Mouse (Mus musculus): ENCODE data around the gene Slfn2. TPM values are rescaled to one million over a fixed set of nuclear protein-coding genes. Genes with fewer than 3 reads are reported as not detected.

Gene Slfn2
- polyA plus RNA-seq, 1 experiment from 2014 or later = 19.0 TPM

- Histone ChIP-seq H3K27me3 (replicated peaks; ENCODE audit: insufficient read depth, low read length) (no peaks in the 10 kb centered on the region), H3K9ac (replicated peaks; ENCODE audit: low read depth) (no peak overlapping the region), H3K4me1 (ENCODE audit: insufficient read depth, low read depth, low read length) (no peaks in the 10 kb centered on the region), H3K4me2 (replicated peaks; ENCODE audit: low read depth, low read length) (no peak overlapping the region), H3K4me3 (ENCODE audit: low read depth, low read length) (no peak overlapping the region), H3K9me3 (ENCODE audit: low read length) (no peaks in the 10 kb centered on the region), H3K27ac (ENCODE audit: low read length) (no peak overlapping the region), H3K36me3 (ENCODE audit: insufficient read depth, low read length) (no peaks in the 10 kb centered on the region)
- DNase-seq (ENCODE audit: low spot score) (no peak), ATAC-seq (no peak)
- TF ChIP-seq EP300 (IDR thresholded peaks at IDR 0.05) (no peak), CTCF (IDR thresholded peaks at IDR 0.05) (no peak)
- WGBS = 66% methylated on average over 5 of the region's 5 CpGs
Observed at GRCm38 (mm10) chr11:83060412-83061020, 4.4 kb upstream of the Slfn2 start.

DNA sequence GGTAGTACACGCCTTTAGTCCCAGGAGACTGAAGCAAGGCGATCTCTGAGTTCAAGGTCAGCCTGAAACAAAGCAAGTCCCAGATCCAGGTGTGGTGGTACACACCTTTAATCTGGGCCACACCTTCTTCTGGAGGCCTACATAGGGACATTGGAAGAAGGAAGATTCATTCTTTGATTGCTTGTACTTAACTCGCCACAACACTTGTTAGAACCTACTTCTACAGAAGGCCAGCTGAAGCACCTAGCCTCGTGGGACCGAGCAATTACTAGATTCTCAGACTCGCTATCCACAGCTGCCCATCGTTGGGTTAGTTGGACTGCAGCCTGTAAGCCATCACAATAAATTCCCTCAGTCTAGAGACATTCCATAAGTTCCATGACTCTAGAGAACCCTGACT is 3.1 kb upstream of the Slfn2 start:
- WGBS = 77% methylated on average over 7 of the region's 7 CpGs
- ATAC-seq (no peak), DNase-seq (ENCODE audit: low spot score) (no peak)
- no peaks in the 10 kb centered on the region for H3K9me3 ChIP-seq (ENCODE audit: low read length)
- no peaks in the 10 kb centered on the region for H3K36me3 ChIP-seq (ENCODE audit: insufficient read depth, low read length)
- TF ChIP-seq EP300 (IDR thresholded peaks at IDR 0.05) (no peak), CTCF (IDR thresholded peaks at IDR 0.05) (no peak)
- H3K4me1 ChIP-seq (ENCODE audit: insufficient read depth, low read depth, low read length) = no peaks in the 10 kb centered on the region
- H3K4me2 ChIP-seq (replicated peaks; ENCODE audit: low read depth, low read length) = no peak overlapping the region
- no peaks in the 10 kb centered on the region for H3K27me3 ChIP-seq (replicated peaks; ENCODE audit: insufficient read depth, low read length)
- no peak overlapping the region for H3K27ac ChIP-seq (ENCODE audit: low read length)
- no peak overlapping the region for H3K9ac ChIP-seq (replicated peaks; ENCODE audit: low read depth)
- H3K4me3 ChIP-seq (ENCODE audit: low read depth, low read length) = no peak overlapping the region

DNA sequence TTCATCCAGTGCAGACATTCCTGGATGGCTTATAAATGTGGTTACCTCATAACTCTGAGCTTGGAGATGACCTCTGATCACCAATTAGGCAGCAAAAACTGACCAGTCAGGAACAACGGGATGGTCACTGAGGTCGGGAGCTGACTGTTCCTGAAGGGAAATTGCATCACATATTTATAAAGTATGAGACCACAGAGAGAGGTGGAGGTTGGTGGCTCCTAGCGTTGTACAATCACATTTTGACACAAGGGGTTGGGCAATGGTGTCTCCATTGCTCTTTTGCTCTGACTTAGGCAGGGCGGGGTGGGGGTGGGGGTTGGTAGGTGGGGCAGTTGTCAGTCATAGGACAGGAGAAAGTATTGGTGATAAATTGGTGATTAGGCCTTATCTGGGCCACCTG is 1.8 kb upstream of the Slfn2 start:
- Histone ChIP-seq H3K27me3 (replicated peaks; ENCODE audit: insufficient read depth, low read length) (no peaks in the 10 kb centered on the region), H3K4me3 (ENCODE audit: low read depth, low read length) (no peak overlapping the region), H3K4me1 (ENCODE audit: insufficient read depth, low read depth, low read length) (no peaks in the 10 kb centered on the region), H3K9me3 (ENCODE audit: low read length) (no peaks in the 10 kb centered on the region), H3K27ac (ENCODE audit: low read length) (no peak overlapping the region), H3K9ac (replicated peaks; ENCODE audit: low read depth) (no peak overlapping the region), H3K36me3 (ENCODE audit: insufficient read depth, low read length) (no peaks in the 10 kb centered on the region), H3K4me2 (replicated peaks; ENCODE audit: low read depth, low read length) (no peak overlapping the region)
- DNase-seq (ENCODE audit: low spot score) (peak; percentile 34), ATAC-seq (0 out of 2 replicates have a peak, but pooled peaks have one; percentile 35)
- WGBS = 60% methylated on average over 4 of the region's 4 CpGs
- TF ChIP-seq CTCF (IDR thresholded peaks at IDR 0.05) = no peak
- TF ChIP-seq EP300 (IDR thresholded peaks at IDR 0.05) = peak; percentile 26; the same call in 1 of the 2 replicates

DNA sequence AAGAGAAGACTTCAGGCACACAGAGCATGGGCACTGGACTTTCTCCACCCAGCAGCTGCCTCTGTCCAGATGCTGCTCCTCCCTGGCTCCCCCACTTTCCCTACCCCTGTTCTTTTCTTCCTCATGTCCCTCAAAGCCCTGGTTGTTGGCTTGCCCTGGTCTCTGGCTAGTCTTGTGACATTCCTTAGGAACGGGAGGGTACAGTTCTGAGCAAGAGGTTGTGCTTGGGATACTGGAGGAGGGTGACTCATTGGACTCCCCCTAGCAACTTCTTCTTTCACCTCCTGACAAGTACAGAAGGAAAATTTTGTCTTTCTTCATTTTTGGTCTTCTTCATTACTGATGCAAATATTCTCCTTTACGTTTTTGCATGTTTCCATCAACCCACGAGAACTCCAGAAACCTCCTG is 967 bp upstream of the Slfn2 start:
- TF ChIP-seq EP300 (IDR thresholded peaks at IDR 0.05) (no peak), CTCF (IDR thresholded peaks at IDR 0.05) (no peak)
- WGBS = 41% methylated on average over 3 of the region's 3 CpGs
- ATAC-seq = peak; percentile 45; the same call in 1 of the 2 replicates
- DNase-seq (ENCODE audit: low spot score) = peak; percentile 29
- Histone ChIP-seq H3K4me2 (replicated peaks; ENCODE audit: low read depth, low read length) (no peak overlapping the region), H3K4me1 (ENCODE audit: insufficient read depth, low read depth, low read length) (no peaks in the 10 kb centered on the region), H3K9me3 (ENCODE audit: low read length) (no peaks in the 10 kb centered on the region), H3K4me3 (ENCODE audit: low read depth, low read length) (no peak overlapping the region), H3K27me3 (replicated peaks; ENCODE audit: insufficient read depth, low read length) (no peaks in the 10 kb centered on the region), H3K36me3 (ENCODE audit: insufficient read depth, low read length) (no peaks in the 10 kb centered on the region), H3K27ac (ENCODE audit: low read length) (no peak overlapping the region), H3K9ac (replicated peaks; ENCODE audit: low read depth) (no peak overlapping the region)

- no peak for DNase-seq (ENCODE audit: low spot score)
- TF ChIP-seq CTCF (IDR thresholded peaks at IDR 0.05) = no peak
- TF ChIP-seq EP300 (IDR thresholded peaks at IDR 0.05) = no peak
- Histone ChIP-seq H3K4me3 (ENCODE audit: low read depth, low read length) (peak overlapping the region; percentile 15), H3K27me3 (replicated peaks; ENCODE audit: insufficient read depth, low read length) (no peaks in the 10 kb centered on the region), H3K36me3 (ENCODE audit: insufficient read depth, low read length) (no peaks in the 10 kb centered on the region), H3K27ac (ENCODE audit: low read length) (peak overlapping the region; percentile 32; the same call in 1 of the 2 replicates), H3K9me3 (ENCODE audit: low read length) (no peaks in the 10 kb centered on the region), H3K4me2 (replicated peaks; ENCODE audit: low read depth, low read length) (no peak overlapping the region), H3K9ac (replicated peaks; ENCODE audit: low read depth) (no peak overlapping the region), H3K4me1 (ENCODE audit: insufficient read depth, low read depth, low read length) (no peaks in the 10 kb centered on the region)
- no peak for ATAC-seq
- 13% methylated on average over 6 of the region's 6 CpGs for WGBS
Observed at GRCm38 (mm10) chr11:83065441-83066344, 781 bp downstream of the Slfn2 start.

Measured in lung, postnatal 0 days (tissue).